Mouse (Mus musculus) c-Kit-positive CD71-positive TER-119-negative erythroid progenitor cells, embryonic 14.5 days (primary cell): ENCODE measurements at regions not wholly inside any gene's neighbourhood (a gene's known extent, or its start where the extent isn't known, plus 50 kb on each side); places are given as distances from the start of the nearest gene placed in this dataset.

ENCODE experiments used
- DNase-seq: peaks from one replicate; pipeline ENCODE4 v3.0.0-alpha.2; 2013; ENCODE audit warnings: low read depth

GRCm38 (mm10) chr3:149415081-149415480 lies 424.7 kb upstream of the Adgrl2 start:
- DNase-seq = no peak

GRCm38 (mm10) chr3:149413114-149413513 lies 422.8 kb upstream of the Adgrl2 start:
- DNase-seq = no peak

DNA sequence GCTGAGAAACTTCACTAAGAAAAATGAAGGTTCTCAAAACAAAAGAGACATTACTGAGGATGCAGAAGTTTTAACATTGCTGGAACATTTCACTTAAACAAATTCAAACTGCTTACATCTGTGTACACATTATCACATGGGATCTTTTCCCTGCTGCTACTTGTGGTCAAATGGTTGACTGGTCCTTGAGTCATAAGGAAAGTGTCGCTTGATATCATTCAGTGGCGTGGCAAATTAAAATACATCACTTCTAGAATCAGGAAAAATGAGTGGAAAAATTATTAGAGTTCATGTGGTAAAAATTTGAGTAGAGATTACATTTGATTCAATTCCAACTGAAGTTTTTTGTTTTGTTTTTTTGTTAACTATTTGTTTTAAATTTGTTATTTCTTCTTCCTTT lies 420.2 kb upstream of the Adgrl2 start:
- no peak for DNase-seq

DNA sequence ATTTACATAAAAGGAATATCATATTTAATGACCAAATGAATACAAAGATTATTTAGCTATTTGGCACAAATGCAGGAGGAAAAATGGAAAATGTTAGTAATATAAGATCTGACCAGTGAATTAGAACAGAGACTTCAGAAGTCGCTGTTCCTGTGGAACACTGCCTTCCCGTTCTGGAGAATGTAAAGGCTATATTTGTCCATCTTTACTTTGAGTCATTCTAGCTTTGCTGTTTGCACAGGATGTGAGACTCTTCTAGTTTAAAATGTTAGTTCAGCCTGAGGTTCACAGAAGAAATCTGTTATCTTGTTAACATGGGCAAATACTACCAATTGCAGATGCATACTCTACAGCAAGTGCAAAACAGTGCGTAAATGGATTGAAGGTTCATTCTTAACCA lies 418.5 kb upstream of the Adgrl2 start:
- DNase-seq = no peak

DNA sequence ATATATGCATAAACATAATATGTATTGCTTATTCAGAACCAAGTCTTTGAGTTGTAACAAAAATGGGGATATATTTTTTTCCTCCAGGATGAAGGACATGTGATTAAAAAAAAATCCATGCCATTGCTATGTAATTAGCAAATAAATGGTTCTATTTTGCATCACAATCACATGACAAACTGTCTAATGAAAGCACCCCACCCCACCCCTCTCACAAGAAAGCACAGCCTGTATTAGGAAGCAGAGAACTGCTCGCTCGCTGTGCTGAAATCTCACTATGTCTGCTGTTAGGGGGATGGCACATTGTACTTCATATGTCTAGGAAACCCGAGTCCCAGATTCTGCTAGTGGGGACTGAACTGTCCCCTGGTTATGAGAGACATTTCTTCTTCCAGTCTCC lies 415.5 kb upstream of the Adgrl2 start:
- no peak for DNase-seq

- no peak for DNase-seq
Measured at GRCm38 (mm10) chr3:149404691-149405090, 414.3 kb upstream of the Adgrl2 start.

- no peak for DNase-seq
Measured at GRCm38 (mm10) chr3:149402496-149402895, 412.1 kb upstream of the Adgrl2 start.

DNA sequence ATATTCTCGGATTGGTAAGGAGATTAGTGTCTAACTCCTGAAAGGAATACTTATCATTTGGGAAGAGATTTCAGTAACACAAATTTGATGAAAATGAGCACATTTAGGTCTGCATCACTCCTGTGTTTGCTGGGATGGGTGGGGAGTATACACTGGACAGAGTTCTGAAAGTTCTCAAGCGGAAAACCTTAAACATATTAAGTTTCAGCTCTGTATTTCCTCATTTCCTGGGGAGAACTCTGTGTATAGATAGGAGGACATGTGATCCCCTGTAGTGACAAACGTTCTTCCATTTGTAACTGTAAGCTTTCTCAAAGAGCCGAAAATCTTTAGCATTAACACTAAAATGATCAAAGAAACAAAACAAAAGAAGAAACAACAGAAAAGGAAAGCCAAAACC lies 404.7 kb upstream of the Adgrl2 start:
- DNase-seq = no peak

DNA sequence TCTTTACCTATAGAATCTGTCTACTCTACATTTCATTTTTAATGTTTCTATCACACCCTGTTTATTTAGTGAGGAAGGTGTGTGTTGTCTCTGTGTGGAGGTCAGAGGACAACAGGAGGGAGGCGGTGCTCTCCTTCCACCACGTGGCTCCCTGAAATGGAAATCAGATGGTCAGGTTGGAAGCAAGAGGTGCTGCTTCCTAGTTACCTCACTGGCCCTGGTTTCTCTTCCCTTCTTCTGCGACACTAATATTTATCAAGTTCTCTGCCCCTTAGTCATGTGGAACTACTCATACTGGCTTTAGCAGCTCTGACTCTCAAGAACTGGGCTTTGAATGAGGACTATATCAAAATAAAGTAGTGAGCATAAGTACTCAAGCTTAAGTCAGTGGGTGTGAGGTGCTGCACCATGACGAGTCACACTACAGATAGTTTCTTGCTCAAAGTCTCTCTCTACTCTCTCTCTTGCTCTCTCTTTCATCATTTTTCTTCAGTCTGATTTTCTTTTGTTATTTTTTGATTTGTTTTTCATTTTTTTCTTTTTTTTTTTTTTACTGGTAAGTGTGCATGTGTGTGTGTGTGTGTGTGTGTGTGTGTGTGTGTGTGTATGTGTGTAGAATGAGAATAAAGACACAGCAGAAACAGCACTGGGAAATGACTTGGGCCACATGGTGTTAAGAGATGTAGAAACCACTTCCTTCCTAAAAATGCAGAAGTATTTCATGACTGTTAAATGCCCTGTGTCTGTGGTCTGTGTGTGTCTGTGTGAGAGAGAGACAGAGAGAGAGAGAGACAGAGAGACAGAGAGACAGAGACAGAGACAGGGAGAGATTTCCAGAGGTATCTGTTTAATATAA lies 403.2 kb upstream of the Adgrl2 start:
- no peak for DNase-seq

- DNase-seq = no peak
Measured at GRCm38 (mm10) chr3:149392164-149392563, 401.8 kb upstream of the Adgrl2 start.

DNA sequence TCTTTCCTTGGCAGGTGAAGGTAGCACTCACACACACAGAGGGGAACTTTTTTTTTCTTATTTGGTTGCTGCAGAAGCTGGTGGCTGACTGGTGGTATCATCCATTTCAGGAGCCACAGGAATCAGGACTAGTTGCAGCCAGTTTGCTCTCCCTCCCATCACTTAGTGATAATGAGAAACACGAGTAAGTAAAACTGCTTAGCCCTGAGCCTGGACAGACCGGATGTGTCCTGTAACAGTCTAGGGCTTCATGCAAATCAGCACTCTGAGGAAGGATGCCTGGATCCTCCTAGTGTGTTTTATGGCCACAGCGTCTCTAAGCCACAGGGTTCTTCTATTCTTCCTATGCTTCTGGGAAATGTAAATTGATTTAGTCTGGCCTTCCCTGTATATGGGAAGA lies 397.2 kb upstream of the Adgrl2 start:
- DNase-seq = no peak

DNA sequence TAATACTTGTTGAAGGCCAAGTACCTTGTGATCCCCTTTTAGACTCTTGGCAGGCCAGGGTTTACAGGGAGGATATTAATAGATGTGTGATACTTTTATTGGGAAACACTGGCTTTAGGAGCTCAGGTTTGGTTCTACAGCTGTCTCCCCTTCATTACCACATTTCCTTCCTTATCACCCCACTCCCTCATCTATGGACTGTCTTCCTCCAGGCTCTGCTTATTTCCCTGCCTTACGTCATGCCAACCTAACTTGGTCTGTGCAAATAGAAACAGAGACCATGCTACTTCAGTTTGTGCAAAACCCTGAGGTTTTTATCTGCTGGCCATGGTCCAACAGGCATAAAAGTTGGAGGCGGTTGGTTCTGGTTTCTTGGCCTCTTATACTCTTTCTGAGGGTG lies 395.7 kb upstream of the Adgrl2 start:
- DNase-seq = no peak

DNA sequence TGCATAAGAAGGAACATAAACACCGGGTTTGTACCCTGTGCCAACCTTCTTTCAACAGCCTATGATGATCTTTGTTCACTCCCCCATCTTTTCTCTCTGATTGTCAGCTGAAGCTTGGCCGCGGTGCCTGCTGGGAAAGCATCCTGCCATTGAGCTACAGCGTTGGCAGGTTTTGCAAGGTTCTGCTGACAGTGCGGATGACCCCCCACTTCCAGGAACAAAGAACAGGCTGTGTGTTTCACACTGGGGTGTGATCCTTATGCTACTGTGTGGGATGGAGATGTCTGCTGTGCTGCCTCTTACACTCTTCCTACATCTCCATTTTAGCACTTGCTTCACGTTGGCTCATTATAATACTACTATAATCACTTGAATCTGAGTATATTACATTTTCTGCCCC lies 395.0 kb upstream of the Adgrl2 start:
- no peak for DNase-seq

GRCm38 (mm10) chr3:149381559-149382245 lies 391.3 kb upstream of the Adgrl2 start:
- no peak for DNase-seq

DNA sequence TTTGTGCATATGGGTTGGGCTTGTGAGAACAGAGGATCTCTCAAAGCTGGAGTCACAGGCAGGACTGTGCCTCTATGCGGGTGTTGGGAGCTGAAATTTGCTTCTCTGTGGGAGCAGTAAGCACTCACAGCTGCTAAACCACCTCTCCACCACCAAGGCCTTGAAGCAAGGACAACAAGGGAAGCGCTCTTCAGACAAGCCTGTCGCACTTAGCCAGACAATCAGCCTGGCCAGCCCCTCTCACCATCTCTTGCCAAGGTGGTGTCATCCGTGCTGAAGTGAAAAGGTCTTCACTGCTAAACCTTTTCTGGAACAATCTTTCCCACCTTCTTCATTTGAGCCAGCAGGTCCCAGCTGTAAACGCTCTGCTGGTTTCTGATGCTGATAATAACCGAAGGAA lies 390.7 kb upstream of the Adgrl2 start:
- DNase-seq = no peak

- no peak for DNase-seq
Measured at GRCm38 (mm10) chr3:149379866-149380472, 389.6 kb upstream of the Adgrl2 start.

DNA sequence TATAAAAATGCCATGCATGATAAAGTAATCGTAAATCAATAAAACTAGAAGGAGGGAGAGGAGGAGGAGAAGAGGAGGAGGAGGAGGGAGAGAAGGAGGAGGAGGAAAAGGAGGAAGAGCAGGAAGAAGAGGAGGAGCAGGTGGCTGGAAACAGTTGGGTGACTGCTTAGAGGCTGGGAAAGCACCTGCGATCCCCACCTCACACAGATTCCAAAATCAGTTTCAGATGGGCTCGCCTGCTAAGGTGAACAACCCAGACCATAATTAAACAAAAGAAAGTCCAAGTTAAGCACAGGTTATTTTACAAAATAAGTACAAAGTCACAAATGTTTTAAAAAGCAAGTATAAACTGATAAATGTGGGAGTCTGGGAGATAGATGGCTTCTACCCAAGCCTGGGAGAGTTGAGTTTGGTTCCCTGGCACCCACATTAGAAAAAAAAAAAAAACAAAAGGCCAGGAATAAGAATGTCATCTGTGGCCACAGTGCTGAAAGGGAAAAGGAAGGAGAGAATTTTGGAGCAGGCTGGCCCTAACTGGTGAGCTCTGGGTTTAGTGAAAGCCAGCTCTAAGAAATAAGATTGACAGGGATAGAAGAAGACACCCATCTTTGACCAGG lies 389.0 kb upstream of the Adgrl2 start:
- no peak for DNase-seq

GRCm38 (mm10) chr3:149371439-149371838 lies 381.1 kb upstream of the Adgrl2 start:
- no peak for DNase-seq

DNA sequence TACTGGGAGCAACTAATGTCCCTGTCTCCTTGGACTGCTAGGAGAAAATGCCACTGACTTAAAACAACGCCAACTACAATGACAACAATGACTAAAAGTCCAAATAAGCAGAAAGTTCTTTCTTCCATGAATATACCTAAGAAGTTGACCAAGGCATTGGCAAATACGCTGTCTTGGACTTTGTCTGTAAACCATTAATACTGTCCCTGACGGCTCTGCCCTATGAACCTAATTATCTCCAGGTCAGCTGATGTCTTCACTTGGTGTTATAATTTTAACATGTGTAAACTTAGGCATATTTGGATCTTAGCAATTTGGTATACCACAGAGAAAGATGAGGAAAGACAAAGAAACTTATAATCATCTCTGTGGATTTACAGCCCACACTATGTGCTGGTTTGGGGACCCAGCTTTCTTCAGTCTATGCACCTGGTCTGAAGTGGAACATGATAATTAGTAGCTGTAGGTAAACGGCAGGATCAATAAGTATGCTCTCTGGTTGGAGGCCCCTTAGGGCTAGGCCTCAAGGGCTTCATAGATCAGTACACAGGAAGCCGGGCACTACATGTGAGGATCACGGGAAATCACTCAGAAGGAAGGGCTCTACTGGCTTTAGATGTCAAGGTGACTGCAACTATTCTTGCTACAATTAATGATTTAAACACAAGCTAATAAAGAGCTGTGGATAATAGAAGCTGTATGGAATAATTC lies 380.3 kb upstream of the Adgrl2 start:
- DNase-seq = no peak

- DNase-seq = no peak
Measured at GRCm38 (mm10) chr3:149367888-149368287, 377.5 kb upstream of the Adgrl2 start.

DNA sequence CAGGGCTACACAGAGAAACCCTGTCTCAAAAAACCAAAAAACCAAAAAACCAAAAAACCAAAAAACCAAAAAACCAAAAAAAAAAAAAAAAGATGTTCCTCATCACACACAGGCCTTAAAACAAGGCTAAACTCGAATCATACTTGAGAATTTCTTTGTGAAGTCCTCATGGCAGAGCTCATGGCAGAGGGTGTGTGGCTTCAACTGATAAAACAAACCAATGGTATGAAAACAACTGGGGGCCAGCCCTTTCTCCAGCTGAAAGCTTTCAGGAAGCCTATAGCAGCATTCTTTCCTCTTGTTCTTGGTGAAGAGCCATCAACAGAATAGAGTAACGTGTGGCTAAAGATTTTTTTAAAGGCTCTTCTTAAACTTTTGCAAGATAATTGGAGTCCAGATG lies 369.8 kb upstream of the Adgrl2 start:
- DNase-seq = no peak

GRCm38 (mm10) chr3:149358570-149359193 lies 368.3 kb upstream of the Adgrl2 start:
- no peak for DNase-seq
